Mouse (Mus musculus): Measurements from ENCODE around the gene Nmt1.
A peak's percentile ranks its signal among the peaks of the same experiment; 100 is the strongest.

Nmt1 gene

GRCm38 (mm10) chr11:103006286-103007000 is 21.5 kb upstream of the Nmt1 start:
- DNase-seq: no peak

- DNase-seq: no peak
Measured at GRCm38 (mm10) chr11:103007001-103007340, 21.0 kb upstream of the Nmt1 start.

GRCm38 (mm10) chr11:103008558-103008957 is 19.4 kb upstream of the Nmt1 start:
- no peak for DNase-seq

- no peak for DNase-seq
Measured at GRCm38 (mm10) chr11:103009208-103009607, 18.8 kb upstream of the Nmt1 start.

GRCm38 (mm10) chr11:103010454-103011205 is 17.4 kb upstream of the Nmt1 start:
- DNase-seq: no peak

- no peak for DNase-seq
Measured at GRCm38 (mm10) chr11:103011206-103011497, 16.8 kb upstream of the Nmt1 start.

GRCm38 (mm10) chr11:103015881-103016825 is 11.8 kb upstream of the Nmt1 start:
- DNase-seq: no peak

GRCm38 (mm10) chr11:103016930-103017329 is 11.1 kb upstream of the Nmt1 start:
- DNase-seq: peak; percentile 98

GRCm38 (mm10) chr11:103017661-103018060 is 10.3 kb upstream of the Nmt1 start:
- no peak for DNase-seq

GRCm38 (mm10) chr11:103018860-103019259 is 9.1 kb upstream of the Nmt1 start:
- no peak for DNase-seq

- no peak for DNase-seq
Measured at GRCm38 (mm10) chr11:103019325-103019724, 8.7 kb upstream of the Nmt1 start.

- DNase-seq: no peak
Measured at GRCm38 (mm10) chr11:103020713-103021335, 7.2 kb upstream of the Nmt1 start.

- no peak for DNase-seq
Measured at GRCm38 (mm10) chr11:103023974-103024373, 4.0 kb upstream of the Nmt1 start.

- no peak for DNase-seq
Measured at GRCm38 (mm10) chr11:103026901-103027300, 1.1 kb upstream of the Nmt1 start.

- no peak for DNase-seq
Measured at GRCm38 (mm10) chr11:103027570-103028175, 317 bp upstream of the Nmt1 start.

- DNase-seq: peak; percentile 76
Measured at GRCm38 (mm10) chr11:103033030-103033429, 5.0 kb downstream of the Nmt1 start.

- peak; percentile 78 for DNase-seq
Measured at GRCm38 (mm10) chr11:103035007-103035406, 7.0 kb downstream of the Nmt1 start.

GRCm38 (mm10) chr11:103036881-103037465 is 9.0 kb downstream of the Nmt1 start:
- DNase-seq: no peak

GRCm38 (mm10) chr11:103038037-103038436 is 10.0 kb downstream of the Nmt1 start:
- DNase-seq: peak; percentile 74

- no peak for DNase-seq
Measured at GRCm38 (mm10) chr11:103042828-103043227, 14.8 kb downstream of the Nmt1 start.

GRCm38 (mm10) chr11:103043982-103044381 is 16.0 kb downstream of the Nmt1 start:
- no peak for DNase-seq

- no peak for DNase-seq
Measured at GRCm38 (mm10) chr11:103046286-103046685, 18.3 kb downstream of the Nmt1 start.
